Mouse (Mus musculus) ES-E14 (cell line): ENCODE measurements around the gene Prmt9.

Source experiments
- CHD2 ChIP-seq: IDR thresholded peaks from 2 replicates; pipeline ENCODE4 v1.6.1; 2014; ENCODE audit warnings: mild to moderate bottlenecking, low read depth, low read length, inconsistent platforms
- ZC3H11A ChIP-seq: IDR thresholded peaks from 2 replicates; pipeline ENCODE4 v1.6.1; 2012; ENCODE audit warnings: low read depth, mild to moderate bottlenecking, inconsistent platforms, low read length, borderline replicate concordance

DNA sequence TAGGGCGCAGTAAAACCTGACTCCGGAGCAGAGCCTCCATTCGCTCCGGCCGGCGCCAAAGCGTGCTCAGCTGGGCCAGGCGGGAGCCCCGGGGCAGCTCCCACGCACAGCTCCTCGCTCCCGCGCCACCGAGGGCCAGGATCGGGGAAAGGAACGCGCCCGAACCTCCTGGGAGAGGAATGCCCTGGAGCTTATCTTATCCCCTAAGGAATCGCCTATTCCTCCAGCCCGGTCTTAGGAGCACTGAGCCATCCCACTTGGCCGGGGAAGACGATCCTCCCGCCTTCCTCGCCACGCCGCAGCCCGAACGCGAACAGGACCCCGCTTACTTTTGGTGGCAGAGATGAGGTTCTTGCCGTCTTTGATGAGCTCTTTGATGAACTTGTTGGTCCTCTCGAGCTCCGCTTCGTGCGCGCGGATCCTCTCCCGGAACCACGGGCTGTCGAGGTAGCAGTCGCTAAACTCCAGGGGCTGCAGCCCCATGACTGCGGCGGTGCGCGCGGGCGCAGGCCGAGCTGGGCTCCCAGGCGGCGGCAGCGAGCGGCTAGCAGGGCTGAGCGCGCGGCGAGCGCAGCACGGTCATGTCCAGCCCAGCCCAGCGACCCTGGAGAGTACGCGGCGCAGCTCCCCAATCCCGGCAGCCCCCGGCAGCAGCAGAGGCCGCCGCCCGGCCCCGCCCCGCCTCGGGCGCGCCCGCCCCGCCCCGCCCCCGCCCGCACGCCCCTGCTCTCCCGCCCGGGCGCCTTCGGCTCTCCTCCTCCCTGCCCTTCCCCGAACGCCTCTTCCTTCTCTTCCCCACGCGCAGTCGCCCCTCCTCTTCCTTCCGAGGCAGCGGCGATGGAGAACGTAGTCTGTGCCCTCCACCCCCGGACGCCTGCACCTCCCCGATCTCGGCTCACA, 31.6 kb upstream of the Prmt9 start, which contains the start of gene Arhgap10:
- TF ChIP-seq CHD2 (no peak), ZC3H11A (no peak)
